Mouse (Mus musculus) cortical plate, adult 2 months (tissue): ENCODE measurements around the gene Pnpla6. TPM values are rescaled to one million over a fixed set of nuclear protein-coding genes. Genes with fewer than 3 reads are reported as not detected.

Experiments
- H3K27ac ChIP-seq: fragments of 200-500 bp; 2 replicates; pipeline ENCODE4 v1.5.1; 2012; ENCODE audit warnings: low read length, control low read depth, inconsistent platforms; ENCODE audit not compliant: insufficient read depth
- H3K4me1 ChIP-seq: fragments of 200-500 bp; 2 replicates; pipeline ENCODE4 v1.6.1; 2011; ENCODE audit warnings: low read length; ENCODE audit not compliant: control insufficient read depth, insufficient read depth
- H3K4me3 ChIP-seq: fragments of 200-500 bp; 2 replicates; pipeline ENCODE4 v1.5.1; 2011; ENCODE audit warnings: mild to moderate bottlenecking, low read length, control low read depth; ENCODE audit not compliant: insufficient read depth
- CTCF ChIP-seq: fragments of 200-500 bp; IDR thresholded peaks from 2 replicates; pipeline ENCODE4 v1.5.1; 2011; ENCODE audit warnings: mild to moderate bottlenecking, control low read depth, low read length; ENCODE audit not compliant: insufficient read depth; ENCODE audit errors: extremely low read depth
- POLR2A ChIP-seq: fragments of 200-500 bp; IDR thresholded peaks from 2 replicates; pipeline ENCODE4 v1.6.1; 2011; ENCODE audit warnings: mild to moderate bottlenecking, low read length, control low read depth; ENCODE audit not compliant: insufficient read depth; ENCODE audit errors: extremely low read depth
- polyA plus RNA-seq: library from polyadenylated mRNA; depleted of rRNA; stranded (reverse); fragments of >200 nt; gene quantifications from 2 replicates; pipeline ENCODE4 v1.2.3, GENCODE M21; 2012; rRNA removed

Gene Pnpla6
- polyA plus RNA-seq, 1 experiment = 67.6 TPM

- Histone ChIP-seq H3K4me3 (peak overlapping the region; percentile 81), H3K4me1 (no peaks in the 10 kb centered on the region), H3K27ac (no peak overlapping the region)
- TF ChIP-seq CTCF = no peak
- TF ChIP-seq POLR2A = peak; percentile 70; the same call in 1 of the 2 replicates
Measured at GRCm38 (mm10) chr8:3587391-3588257, 72.4 kb downstream of the Pnpla6 start.

DNA sequence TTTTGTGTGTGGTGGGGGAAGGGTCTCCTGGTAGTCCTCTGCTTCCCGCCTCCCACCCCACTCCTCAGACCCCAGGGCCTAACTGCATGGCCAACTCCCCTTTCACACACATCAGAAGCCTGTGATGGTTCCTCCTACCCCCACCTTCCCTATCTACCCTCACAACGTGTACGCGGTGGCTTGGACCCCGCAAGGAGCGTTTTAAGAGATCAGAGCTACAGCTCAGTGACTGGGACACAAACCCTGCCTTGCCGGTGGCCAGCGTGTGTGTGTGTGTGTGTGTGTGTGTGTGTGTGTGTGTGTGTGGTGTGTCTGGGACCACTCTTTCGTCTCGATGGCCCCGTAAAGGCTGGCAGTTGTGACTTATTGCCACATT lies 73.1 kb downstream of the Pnpla6 start:
- Histone ChIP-seq H3K4me1 (no peaks in the 10 kb centered on the region), H3K27ac (no peak overlapping the region), H3K4me3 (peak overlapping the region; percentile 81)
- TF ChIP-seq CTCF = no peak
- no peak for TF ChIP-seq POLR2A

DNA sequence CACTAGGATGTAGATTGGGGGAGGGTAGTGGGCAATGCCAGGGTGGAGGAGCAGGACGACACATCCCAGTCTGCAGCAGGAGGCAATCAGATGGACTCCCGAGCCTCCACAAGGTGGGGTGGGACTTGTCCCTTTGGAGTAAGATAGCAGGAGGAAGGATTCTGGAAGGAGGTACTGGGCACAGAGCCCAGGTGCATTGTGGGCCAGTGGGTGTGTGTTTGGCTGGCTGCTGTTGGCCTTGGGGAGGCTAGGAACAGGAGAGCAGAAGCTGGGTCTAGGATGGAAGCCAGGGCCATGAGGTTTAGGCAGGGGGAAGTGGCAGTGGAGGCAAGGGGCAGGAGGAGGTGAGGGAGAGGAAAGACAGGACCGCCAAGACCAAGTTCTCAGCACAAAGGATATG lies 78.3 kb downstream of the Pnpla6 start:
- no peak for TF ChIP-seq CTCF
- Histone ChIP-seq H3K4me1 (no peaks in the 10 kb centered on the region), H3K27ac (no peak overlapping the region), H3K4me3 (no peak overlapping the region)

Other genes with a start within 250 kb of the Pnpla6 start
- 15.1 TPM in 2 replicates for gene Insr, start 235.8 kb upstream of the Pnpla6 start, polyA plus RNA-seq
- gene A430078G23Rik, start 162.0 kb upstream of the Pnpla6 start, polyA plus RNA-seq = not detected in 2 replicates
- gene Arhgef18, start 122.4 kb upstream of the Pnpla6 start, polyA plus RNA-seq = 33.0 and 34.2 TPM in 2 replicates
- 0.89 and 1.5 TPM in 2 replicates for gene Pex11g, start 47.7 kb upstream of the Pnpla6 start, polyA plus RNA-seq
- 0.21 and 0.30 TPM in 2 replicates for gene Tex45, start 44.5 kb upstream of the Pnpla6 start, polyA plus RNA-seq
- gene Zfp358, start 22.2 kb upstream of the Pnpla6 start, polyA plus RNA-seq = 52.5 and 55.0 TPM in 2 replicates
- 235 and 262 TPM in 2 replicates for gene Mcoln1, start 14.9 kb upstream of the Pnpla6 start, polyA plus RNA-seq
- 0.13 and 0.23 TPM in 2 replicates for gene C330021F23Rik, start 52.6 kb downstream of the Pnpla6 start, polyA plus RNA-seq
- gene Camsap3, start 71.9 kb downstream of the Pnpla6 start, polyA plus RNA-seq = 30.2 and 32.4 TPM in 2 replicates
- gene Xab2, start 105.9 kb downstream of the Pnpla6 start, polyA plus RNA-seq = 52.9 and 53.1 TPM in 2 replicates
- 67.1 and 72.7 TPM in 2 replicates for gene Pet100, start 106.2 kb downstream of the Pnpla6 start, polyA plus RNA-seq
- 5.9 TPM in 1 of 2 replicates, not detected in the other for gene Pcp2, start 110.2 kb downstream of the Pnpla6 start, polyA plus RNA-seq
- gene Stxbp2, start 115.6 kb downstream of the Pnpla6 start, polyA plus RNA-seq = 274 and 285 TPM in 2 replicates
- gene Retn, start 140.4 kb downstream of the Pnpla6 start, polyA plus RNA-seq = 1.7 and 2.2 TPM in 2 replicates
- gene Mcemp1, start 150.4 kb downstream of the Pnpla6 start, polyA plus RNA-seq = 0.19 and 0.26 TPM in 2 replicates
- 19.6 and 23.0 TPM in 2 replicates for gene Fcor, start 157.0 kb downstream of the Pnpla6 start, polyA plus RNA-seq
- 32.7 and 33.4 TPM in 2 replicates for gene Trappc5, start 160.9 kb downstream of the Pnpla6 start, polyA plus RNA-seq
- gene Fcer2a, start 178.8 kb downstream of the Pnpla6 start, polyA plus RNA-seq = 0.08 and 0.23 TPM in 2 replicates
- gene Clec4g, start 205.3 kb downstream of the Pnpla6 start, polyA plus RNA-seq = 0.13 and 0.15 TPM in 2 replicates
- gene Cd209a, start 233.6 kb downstream of the Pnpla6 start, polyA plus RNA-seq = 0.17 and 0.32 TPM in 2 replicates